14 mouse cellular contexts compared by ENCODE assay signal in genomic region chr7:56114148-56114547, GRCm38 (mm10).
DNase-seq lines count a peak whose midpoint lies in the region; ATAC-seq and TF ChIP-seq lines count a peak whose summit lies in the region.
"Had no signal": no experiment of that assay in that cellular context is flagged by ENCODE, and none has a peak within 500 bp of the region (broad histone marks: within the 10 kb centered on the region; RNA-seq: fewer than 3 reads in every experiment).

No protein-coding gene starts in this region.

- TF ChIP-seq CTCF in liver, adult 2 months (IDR thresholded peaks at IDR 0.05; ENCODE audit: low read depth, low read length): no peak
- no peak for TF ChIP-seq CTCF in Patski (IDR thresholded peaks at IDR 0.05)

- peak; percentile 74; the same call in 1 of the 2 replicates for ATAC-seq in frontal cortex, adult (ENCODE audit: low TSS enrichment)
- peak; percentile 78 for ATAC-seq in Patski
- ATAC-seq in granulocyte monocyte progenitor cell, adult 5-6 weeks (replicated peaks; ENCODE audit: poor library complexity, severe bottlenecking): no peak

- no peak overlapping the region for H3K4me3 ChIP-seq in liver, adult 2 months (ENCODE audit: insufficient read depth, low read depth, low read length)
- H3K4me3 ChIP-seq: embryonic facial prominence, embryonic 13.5 days; heart, embryonic 10.5 days; liver, embryonic 15.5 days had no signal

- H3K27ac ChIP-seq in liver, adult 2 months (replicated peaks; ENCODE audit: insufficient read depth, low read depth, low read length): no peak overlapping the region
- H3K27ac ChIP-seq: embryonic facial prominence, embryonic 13.5 days; heart, embryonic 10.5 days; liver, embryonic 15.5 days had no signal

- no peaks in the 10 kb centered on the region for H3K27me3 ChIP-seq in liver, adult 2 months (ENCODE audit: control insufficient read depth, insufficient read depth, low read length)
- no peaks in the 10 kb centered on the region for H3K27me3 ChIP-seq in Patski
- H3K27me3 ChIP-seq: embryonic facial prominence, embryonic 13.5 days; liver, embryonic 15.5 days had no signal

- CTCF ChIA-PET in Patski (lab: Charles Lee): interaction anchor here (1.5 kb wide), 1 partner anchor 10 kb away, joined by 4 read pairs; no protein-coding TSS in a partner anchor

- no peaks in the 10 kb centered on the region for H3K4me1 ChIP-seq in liver, adult 2 months (ENCODE audit: control insufficient read depth, insufficient read depth, low read length)
- H3K4me1 ChIP-seq: embryonic facial prominence, embryonic 13.5 days; heart, embryonic 10.5 days; liver, embryonic 15.5 days had no signal

- 4% methylated on average over 1 of the region's 1 CpGs for WGBS in liver, adult 2 months

- DNase-seq in frontal cortex, postnatal 10 days (ENCODE audit: low spot score in 2 of 2): no peak
- DNase-seq in liver, adult 2 months (ENCODE audit: extremely low read depth, low read depth, low spot score): peak; percentile 50
- DNase-seq in liver (no peak), Patski (ENCODE audit: low read depth, low spot score) (peak; percentile 28)
- peak; percentile 42 for DNase-seq in gonadal fat pad, adult 2 months (ENCODE audit: low read depth)
- no peak for DNase-seq in heart, postnatal 10 days
- DNase-seq: cerebellum, postnatal 14 days; spleen, adult 18-20 months; thymus, adult 2 months had no signal

- H3K36me3 ChIP-seq in liver, adult 2 months (ENCODE audit: control insufficient read depth, insufficient read depth, low read length): peaks cover 41% of the 10 kb centered on the region

- intact Hi-C loops in heart, postnatal 10 days (cut with DNase I): no loop called here

- TF ChIP-seq POLR2A in liver, adult 2 months (IDR thresholded peaks at IDR 0.05; ENCODE audit: extremely low read depth, insufficient read depth, low read length): no peak

- H3K79me2 ChIP-seq in liver, adult 2 months (ENCODE audit: control insufficient read depth, insufficient read depth, low read length): no peaks in the 10 kb centered on the region; the same call in 1 of the 2 replicates

- H3K9ac ChIP-seq in liver, adult 2 months (ENCODE audit: low read depth, low read length): no peak overlapping the region
- H3K9ac ChIP-seq: embryonic facial prominence, embryonic 13.5 days; liver, embryonic 15.5 days had no signal

- in situ Hi-C loops in Patski (cut with MboI; ENCODE audit: low pct_unique_long_range_greater_than_20kb): no loop called here

- POLR2A ChIA-PET in Patski (lab: Charles Lee): interaction anchor here (1.3 kb wide), 1 partner anchor 27 kb away, joined by 3 read pairs; no protein-coding TSS in a partner anchor

Comparison
In these comparisons a context has a peak if more than half of its experiments do, and no peak if none do; other contexts are left out.
1. DNase-seq: peak in liver, adult 2 months (single experiment), Patski (single experiment) and gonadal fat pad, adult 2 months (single experiment); none in frontal cortex, postnatal 10 days (0 of 2), liver (single experiment) and heart, postnatal 10 days (0 of 2).